Mouse (Mus musculus): ENCODE results near the gene Adra1b. TPM values are rescaled to one million over a fixed set of nuclear protein-coding genes. Genes with fewer than 3 reads are reported as not detected.

Gene Adra1b
- total and polyA plus RNA-seq, 2 experiments = 21.6 to 191 TPM

DNA sequence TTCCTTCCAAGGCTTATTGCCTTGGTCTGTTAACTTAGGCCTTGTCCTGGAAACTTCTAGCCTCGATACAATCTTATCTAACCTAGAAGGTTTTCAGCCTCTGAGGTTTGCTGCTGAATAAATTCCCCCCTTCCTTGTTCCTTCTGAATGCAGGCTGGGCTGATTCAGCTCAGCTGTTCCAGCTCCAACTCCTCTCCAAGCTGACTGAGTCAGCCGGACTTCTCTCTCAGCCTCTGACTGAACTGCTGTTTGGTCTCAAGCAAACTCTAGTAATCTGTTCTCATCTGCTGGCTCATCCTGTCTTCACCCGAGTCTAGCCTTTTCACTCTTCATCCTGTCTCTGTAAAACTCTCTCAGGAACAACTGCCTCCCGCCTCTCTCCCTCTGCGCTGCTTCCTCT is 121.5 kb downstream of the Adra1b start:
- 82% methylated on average over 5 of the region's 5 CpGs for WGBS
- DNase-seq (ENCODE audit: extremely low read depth, low read depth, low spot score) = no peak
- no peak overlapping the region for H3K9ac ChIP-seq (ENCODE audit: low read depth, low read length)
- H3K27ac ChIP-seq (replicated peaks; ENCODE audit: insufficient read depth, low read depth, low read length) = no peak overlapping the region
- no peaks in the 10 kb centered on the region for H3K27me3 ChIP-seq (ENCODE audit: control insufficient read depth, insufficient read depth, low read length)
- TF ChIP-seq CTCF (IDR thresholded peaks at IDR 0.05; ENCODE audit: low read depth, low read length) = no peak
- no peak for TF ChIP-seq POLR2A (IDR thresholded peaks at IDR 0.05; ENCODE audit: extremely low read depth, insufficient read depth, low read length)
- H3K79me2 ChIP-seq (ENCODE audit: control insufficient read depth, insufficient read depth, low read length) = no peaks in the 10 kb centered on the region; the same call in 1 of the 2 replicates
- 0 out of 2 replicates have a peak, but pooled peaks cover 3% of the 10 kb centered on the region for H3K36me3 ChIP-seq (ENCODE audit: control insufficient read depth, insufficient read depth, low read length)
- no peak overlapping the region for H3K4me3 ChIP-seq (ENCODE audit: insufficient read depth, low read depth, low read length)
- H3K4me1 ChIP-seq (ENCODE audit: control insufficient read depth, insufficient read depth, low read length) = peaks cover 11% of the 10 kb centered on the region

- Histone ChIP-seq H3K9ac (ENCODE audit: low read depth, low read length) (no peak overlapping the region), H3K36me3 (ENCODE audit: control insufficient read depth, insufficient read depth, low read length) (0 out of 2 replicates have a peak, but pooled peaks cover 3% of the 10 kb centered on the region), H3K27me3 (ENCODE audit: control insufficient read depth, insufficient read depth, low read length) (no peaks in the 10 kb centered on the region), H3K27ac (replicated peaks; ENCODE audit: insufficient read depth, low read depth, low read length) (no peak overlapping the region), H3K79me2 (ENCODE audit: control insufficient read depth, insufficient read depth, low read length) (no peaks in the 10 kb centered on the region), H3K4me3 (ENCODE audit: insufficient read depth, low read depth, low read length) (no peak overlapping the region), H3K4me1 (ENCODE audit: control insufficient read depth, insufficient read depth, low read length) (no peaks in the 10 kb centered on the region)
- DNase-seq (ENCODE audit: extremely low read depth, low read depth, low spot score) = no peak
- TF ChIP-seq POLR2A (IDR thresholded peaks at IDR 0.05; ENCODE audit: extremely low read depth, insufficient read depth, low read length) (no peak), CTCF (IDR thresholded peaks at IDR 0.05; ENCODE audit: low read depth, low read length) (no peak)
- WGBS = 71% methylated on average over 8 of the region's 8 CpGs
Measured at GRCm38 (mm10) chr11:43776324-43776694, 124.7 kb downstream of the Adra1b start.

- H3K4me1 ChIP-seq (ENCODE audit: control insufficient read depth, insufficient read depth, low read length) = no peaks in the 10 kb centered on the region
- 67% methylated on average over 63 of the region's 63 CpGs for WGBS
- H3K36me3 ChIP-seq (ENCODE audit: control insufficient read depth, insufficient read depth, low read length) = 0 out of 2 replicates have a peak, but pooled peaks cover 3% of the 10 kb centered on the region
- H3K9ac ChIP-seq (ENCODE audit: low read depth, low read length) = no peak overlapping the region
- H3K79me2 ChIP-seq (ENCODE audit: control insufficient read depth, insufficient read depth, low read length) = no peaks in the 10 kb centered on the region
- DNase-seq (ENCODE audit: extremely low read depth, low read depth, low spot score) = no peak
- H3K27me3 ChIP-seq (ENCODE audit: control insufficient read depth, insufficient read depth, low read length) = no peaks in the 10 kb centered on the region
- H3K27ac ChIP-seq (replicated peaks; ENCODE audit: insufficient read depth, low read depth, low read length) = no peak overlapping the region
- H3K4me3 ChIP-seq (ENCODE audit: insufficient read depth, low read depth, low read length) = no peak overlapping the region
- no peak for TF ChIP-seq CTCF (IDR thresholded peaks at IDR 0.05; ENCODE audit: low read depth, low read length)
- TF ChIP-seq POLR2A (IDR thresholded peaks at IDR 0.05; ENCODE audit: extremely low read depth, insufficient read depth, low read length) = no peak
Measured at GRCm38 (mm10) chr11:43775469-43776323, 125.3 kb downstream of the Adra1b start.

DNA sequence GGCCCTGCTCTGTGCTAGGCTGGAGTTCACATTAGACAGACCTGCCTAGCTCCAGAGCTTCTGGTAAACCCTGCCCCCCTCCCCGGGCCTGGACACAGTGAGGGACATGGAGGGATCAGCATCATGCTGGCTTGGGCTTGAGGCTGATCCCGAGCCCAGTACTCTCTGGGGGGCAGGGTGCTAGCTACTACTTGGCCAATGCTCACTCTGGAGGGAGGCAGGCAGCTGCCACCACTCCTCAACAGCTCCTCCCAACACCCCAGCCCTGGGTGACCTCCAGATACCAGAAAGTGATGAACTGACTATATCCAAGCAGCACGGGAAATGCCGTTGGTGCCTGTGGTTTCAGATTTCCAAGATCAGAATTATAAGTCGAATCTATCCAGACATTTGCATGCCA is 127.3 kb downstream of the Adra1b start:
- Histone ChIP-seq H3K27ac (replicated peaks; ENCODE audit: insufficient read depth, low read depth, low read length) (no peak overlapping the region), H3K27me3 (ENCODE audit: control insufficient read depth, insufficient read depth, low read length) (no peaks in the 10 kb centered on the region), H3K36me3 (ENCODE audit: control insufficient read depth, insufficient read depth, low read length) (0 out of 2 replicates have a peak, but pooled peaks cover 3% of the 10 kb centered on the region), H3K4me3 (ENCODE audit: insufficient read depth, low read depth, low read length) (no peak overlapping the region), H3K9ac (ENCODE audit: low read depth, low read length) (no peak overlapping the region), H3K4me1 (ENCODE audit: control insufficient read depth, insufficient read depth, low read length) (no peaks in the 10 kb centered on the region), H3K79me2 (ENCODE audit: control insufficient read depth, insufficient read depth, low read length) (no peaks in the 10 kb centered on the region)
- WGBS = 57% methylated on average over 5 of the region's 5 CpGs
- DNase-seq (ENCODE audit: extremely low read depth, low read depth, low spot score) = no peak
- no peak for TF ChIP-seq CTCF (IDR thresholded peaks at IDR 0.05; ENCODE audit: low read depth, low read length)
- no peak for TF ChIP-seq POLR2A (IDR thresholded peaks at IDR 0.05; ENCODE audit: extremely low read depth, insufficient read depth, low read length)

GRCm38 (mm10) chr11:43770110-43770509 is 130.9 kb downstream of the Adra1b start:
- H3K27ac ChIP-seq (replicated peaks; ENCODE audit: insufficient read depth, low read depth, low read length) = no peak overlapping the region

DNA sequence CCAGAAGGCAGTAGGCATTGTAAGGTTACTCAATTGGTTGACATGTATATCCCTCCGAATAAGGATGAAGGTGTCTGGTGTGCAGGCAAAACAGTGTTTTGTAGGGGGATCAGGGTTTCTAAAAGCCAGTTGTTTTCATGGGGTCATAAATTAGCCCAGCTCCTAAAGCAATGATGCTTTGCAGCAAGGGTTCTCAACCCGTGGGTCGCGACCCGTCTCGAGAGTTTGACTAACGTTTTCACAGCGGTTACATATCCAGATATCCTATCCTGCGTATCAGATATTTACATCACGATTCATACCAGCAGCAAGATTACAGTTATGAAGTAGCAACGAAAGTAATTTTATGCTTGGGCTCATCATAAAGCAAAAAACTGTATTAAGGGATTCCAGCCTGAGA is 133.3 kb downstream of the Adra1b start:
- Histone ChIP-seq H3K27ac (replicated peaks; ENCODE audit: insufficient read depth, low read depth, low read length) (no peak overlapping the region), H3K36me3 (ENCODE audit: control insufficient read depth, insufficient read depth, low read length) (no peaks in the 10 kb centered on the region), H3K9ac (ENCODE audit: low read depth, low read length) (no peak overlapping the region), H3K79me2 (ENCODE audit: control insufficient read depth, insufficient read depth, low read length) (no peaks in the 10 kb centered on the region), H3K4me3 (ENCODE audit: insufficient read depth, low read depth, low read length) (no peak overlapping the region), H3K27me3 (ENCODE audit: control insufficient read depth, insufficient read depth, low read length) (no peaks in the 10 kb centered on the region), H3K4me1 (ENCODE audit: control insufficient read depth, insufficient read depth, low read length) (no peaks in the 10 kb centered on the region)
- WGBS = 71% methylated on average over 11 of the region's 11 CpGs
- TF ChIP-seq POLR2A (IDR thresholded peaks at IDR 0.05; ENCODE audit: extremely low read depth, insufficient read depth, low read length) (no peak), CTCF (IDR thresholded peaks at IDR 0.05; ENCODE audit: low read depth, low read length) (no peak)
- DNase-seq (ENCODE audit: extremely low read depth, low read depth, low spot score) = no peak

More at GRCm38 (mm10) chr11:43770110-43770509, 130.9 kb downstream of the Adra1b start:
- H3K79me2 ChIP-seq (ENCODE audit: control insufficient read depth, insufficient read depth, low read length) = no peaks in the 10 kb centered on the region
- no peaks in the 10 kb centered on the region for H3K27me3 ChIP-seq (ENCODE audit: control insufficient read depth, insufficient read depth, low read length)
- H3K4me1 ChIP-seq (ENCODE audit: control insufficient read depth, insufficient read depth, low read length) = no peaks in the 10 kb centered on the region
- H3K4me3 ChIP-seq (ENCODE audit: insufficient read depth, low read depth, low read length) = no peak overlapping the region
- DNase-seq (ENCODE audit: extremely low read depth, low read depth, low spot score) = no peak
- no peak overlapping the region for H3K9ac ChIP-seq (ENCODE audit: low read depth, low read length)
- no peaks in the 10 kb centered on the region for H3K36me3 ChIP-seq (ENCODE audit: control insufficient read depth, insufficient read depth, low read length)
- TF ChIP-seq CTCF (IDR thresholded peaks at IDR 0.05; ENCODE audit: low read depth, low read length) (no peak), POLR2A (IDR thresholded peaks at IDR 0.05; ENCODE audit: extremely low read depth, insufficient read depth, low read length) (no peak)
- 58% methylated on average over 4 of the region's 4 CpGs for WGBS

Measured in liver, adult 2 months (tissue).